Mouse (Mus musculus) liver, embryonic 13.5 days (tissue): ENCODE measurements around the gene Cenpm. TPM values are rescaled to one million over a fixed set of nuclear protein-coding genes. Genes with fewer than 3 reads are reported as not detected.

ENCODE experiments used
- ATAC-seq: fragments of 200-750 bp; cut with Nextera tagmentation; 2 replicates; pipeline ENCODE4 v1.8.0; 2017; ENCODE audit warnings: low read depth, mild to moderate bottlenecking, moderate number of reproducible peaks, moderate library complexity
- DNase-seq: peaks from one replicate; pipeline ENCODE4 v3.0.0; 2022
- H3K27ac ChIP-seq: fragments of 300-500 bp; sonication (generic); 2 replicates; pipeline ENCODE4 v1.5.1; 2015; ENCODE audit warnings: moderate library complexity, mild to moderate bottlenecking, inconsistent platforms
- H3K27me3 ChIP-seq: fragments of 300-500 bp; sonication (generic); 2 replicates; pipeline ENCODE4 v1.6.1; 2015; ENCODE audit warnings: mild to moderate bottlenecking, inconsistent platforms
- H3K36me3 ChIP-seq: fragments of 300-500 bp; sonication (generic); 2 replicates; pipeline ENCODE4 v1.6.1; 2015; ENCODE audit warnings: mild to moderate bottlenecking, inconsistent platforms
- H3K4me1 ChIP-seq: fragments of 300-500 bp; sonication (generic); replicated peaks from 2 replicates; pipeline ENCODE4 v1.6.1; 2015; ENCODE audit warnings: inconsistent platforms
- H3K4me2 ChIP-seq: fragments of 300-500 bp; sonication (generic); 2 replicates; pipeline ENCODE4 v1.6.1; 2015; ENCODE audit warnings: inconsistent platforms, mild to moderate bottlenecking, moderate library complexity
- H3K4me3 ChIP-seq: fragments of 300-500 bp; sonication (generic); replicated peaks from 2 replicates; pipeline ENCODE4 v1.5.1; 2015; ENCODE audit warnings: mild to moderate bottlenecking, inconsistent platforms
- H3K9ac ChIP-seq: fragments of 300-500 bp; sonication (generic); 2 replicates; pipeline ENCODE4 v1.6.1; 2015; ENCODE audit warnings: mild to moderate bottlenecking, inconsistent platforms
- H3K9me3 ChIP-seq: fragments of 300-500 bp; sonication (generic); replicated peaks from 2 replicates; pipeline ENCODE4 v1.6.1; 2016; ENCODE audit warnings: inconsistent platforms
- WGBS: fragments of 180-500 bp; shearing (Covaris S2); methylation state at CpG from one replicate; pipeline ENCODE4 v1.1.7; 2015; ENCODE audit not compliant: insufficient replicate concordance; 5-methylcytosine and 5-hydroxymethylcytosine counted together
- polyA plus RNA-seq: library from polyadenylated mRNA; unstranded; fragments of >200 nt; fragmentation: Nextera tagmentation; extraction: Ambion mirVana; gene quantifications from 2 replicates; pipeline ENCODE4 v1.2.1, GENCODE M21; 2015

Cenpm gene
- polyA plus RNA-seq: 41.7 and 45.6 TPM in 2 replicates

GRCm38 (mm10) chr15:82244115-82244804 is at the start of gene Cenpm:
Gene Cenpm (minus strand): TSS chr15:82244748.
- Histone ChIP-seq H3K9me3 (no peaks in the 10 kb centered on the region), H3K36me3 (peaks cover 15% of the 10 kb centered on the region; the same call in 1 of the 2 replicates), H3K4me2 (peak within 1 kb of the TSS; percentile 94), H3K9ac (peak within 1 kb of the TSS; percentile 80), H3K27ac (peak within 1 kb of the TSS; percentile 88), H3K4me1 (peaks cover 31% of the 10 kb centered on the region), H3K4me3 (peak within 1 kb of the TSS; percentile 73), H3K27me3 (no peaks in the 10 kb centered on the region)
- WGBS: under 1% methylated on average over 64 of the region's 65 CpGs
- peak; percentile 95 for ATAC-seq
- DNase-seq: peak; percentile 89

DNA sequence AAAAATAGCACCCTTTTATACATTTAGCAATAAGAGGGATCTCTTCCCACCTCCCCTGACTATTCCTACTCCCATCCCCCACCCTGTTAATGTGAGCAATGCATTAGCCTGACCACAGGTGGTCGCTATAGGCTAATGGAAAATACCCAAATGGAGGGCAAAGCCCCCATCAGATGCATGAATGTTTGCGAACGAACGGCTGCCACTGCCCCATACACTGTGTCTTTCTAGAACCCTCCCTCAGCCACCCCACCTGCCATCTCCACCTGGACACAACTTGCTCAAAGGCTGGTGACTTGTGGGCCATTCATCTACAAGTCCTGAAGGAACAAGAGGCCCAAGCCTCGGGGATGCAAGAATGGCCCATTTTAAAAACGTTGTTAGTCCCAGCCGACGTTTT is 49.5 kb upstream of the Cenpm start:
- Histone ChIP-seq H3K36me3 (no peaks in the 10 kb centered on the region), H3K4me2 (no peak overlapping the region), H3K4me1 (peaks cover 28% of the 10 kb centered on the region), H3K27ac (no peak overlapping the region), H3K27me3 (peaks cover 9% of the 10 kb centered on the region), H3K9me3 (no peaks in the 10 kb centered on the region), H3K9ac (no peak overlapping the region), H3K4me3 (no peak overlapping the region)
- DNase-seq: no peak
- WGBS: 49% methylated on average over 8 of the region's 8 CpGs
- ATAC-seq: no peak

DNA sequence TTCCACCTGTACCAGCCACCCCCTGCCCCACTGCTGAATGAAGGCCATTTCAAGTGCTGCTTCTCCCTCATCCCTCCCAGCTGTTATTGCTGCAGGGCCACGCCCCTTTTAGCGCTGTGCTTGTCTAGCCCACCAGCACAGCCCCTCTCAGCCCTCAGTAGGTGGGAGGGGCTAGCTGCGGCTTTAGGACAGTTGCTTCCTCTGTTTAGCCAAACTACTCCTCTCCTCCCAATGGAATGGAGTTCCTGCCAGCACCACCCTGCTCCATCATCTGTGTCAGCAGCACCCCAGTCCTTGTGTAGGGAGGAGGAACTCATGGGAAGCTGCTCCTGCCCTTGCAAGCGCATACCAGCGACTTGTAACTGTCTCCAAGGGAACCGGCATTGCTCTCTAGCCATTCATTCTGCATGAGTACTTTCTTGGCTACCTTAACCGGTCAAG is 48.7 kb upstream of the Cenpm start:
- peaks cover 24% of the 10 kb centered on the region for H3K4me1 ChIP-seq
- H3K27me3 ChIP-seq: peaks cover 7% of the 10 kb centered on the region
- H3K4me2 ChIP-seq: no peak overlapping the region
- whole genome bisulfite sequencing: 22% methylated on average over 7 of the region's 7 CpGs
- no peak overlapping the region for H3K27ac ChIP-seq
- no peak overlapping the region for H3K4me3 ChIP-seq
- no peak for DNase-seq
- no peaks in the 10 kb centered on the region for H3K36me3 ChIP-seq
- H3K9me3 ChIP-seq: no peaks in the 10 kb centered on the region
- no peak overlapping the region for H3K9ac ChIP-seq
- no peak for ATAC-seq

GRCm38 (mm10) chr15:82292851-82293250 is 48.3 kb upstream of the Cenpm start:
- Histone ChIP-seq H3K36me3 (no peaks in the 10 kb centered on the region), H3K27me3 (peaks cover 7% of the 10 kb centered on the region), H3K9me3 (no peaks in the 10 kb centered on the region), H3K9ac (no peak overlapping the region), H3K4me3 (no peak overlapping the region), H3K4me1 (peaks cover 24% of the 10 kb centered on the region), H3K27ac (no peak overlapping the region), H3K4me2 (no peak overlapping the region)
- WGBS: 35% methylated on average over 5 of the region's 5 CpGs
- ATAC-seq (no peak), DNase-seq (no peak)

DNA sequence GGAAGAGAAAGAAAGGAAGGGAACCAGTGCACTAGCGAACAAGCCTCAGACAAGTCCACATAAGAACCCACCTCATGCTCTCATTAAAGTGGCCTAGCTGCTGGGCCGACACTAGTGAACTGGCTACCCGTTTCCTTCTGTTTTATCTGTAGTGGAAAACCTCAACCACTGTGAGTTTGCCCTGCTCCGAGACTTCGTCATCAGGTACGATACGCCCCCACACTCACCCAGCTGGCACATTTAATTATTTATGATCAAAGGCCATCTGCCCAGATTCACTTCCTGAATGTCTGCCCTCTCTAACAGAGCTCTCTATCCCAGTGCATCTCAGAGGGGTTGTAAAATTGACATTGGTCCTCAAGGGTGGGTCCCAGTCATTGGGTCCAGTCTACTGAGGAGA is 45.7 kb upstream of the Cenpm start:
- no peak overlapping the region for H3K9ac ChIP-seq
- ATAC-seq: no peak
- peaks cover 10% of the 10 kb centered on the region for H3K27me3 ChIP-seq
- no peaks in the 10 kb centered on the region for H3K9me3 ChIP-seq
- no peak overlapping the region for H3K27ac ChIP-seq
- WGBS: 70% methylated on average over 7 of the region's 7 CpGs
- H3K4me1 ChIP-seq: peaks cover 31% of the 10 kb centered on the region
- DNase-seq: no peak
- no peak overlapping the region for H3K4me2 ChIP-seq
- H3K4me3 ChIP-seq: no peak overlapping the region
- H3K36me3 ChIP-seq: no peaks in the 10 kb centered on the region

GRCm38 (mm10) chr15:82286157-82286556 is 41.6 kb upstream of the Cenpm start:
- ATAC-seq (peak; percentile 71), DNase-seq (peak; percentile 45)
- Histone ChIP-seq H3K27me3 (peaks cover 3% of the 10 kb centered on the region; the same call in 1 of the 2 replicates), H3K4me1 (peaks cover 12% of the 10 kb centered on the region), H3K4me3 (no peak overlapping the region), H3K36me3 (no peaks in the 10 kb centered on the region), H3K9ac (no peak overlapping the region), H3K9me3 (no peaks in the 10 kb centered on the region), H3K27ac (no peak overlapping the region), H3K4me2 (peak overlapping the region; percentile 23)
- 29% methylated on average over 12 of the region's 12 CpGs for WGBS

- no peak for ATAC-seq
- Histone ChIP-seq H3K4me1 (peaks cover 2% of the 10 kb centered on the region), H3K4me3 (no peak overlapping the region), H3K4me2 (no peak overlapping the region), H3K27me3 (peaks cover 32% of the 10 kb centered on the region), H3K9ac (no peak overlapping the region), H3K9me3 (no peaks in the 10 kb centered on the region), H3K36me3 (no peaks in the 10 kb centered on the region), H3K27ac (no peak overlapping the region)
- 57% methylated on average over 4 of the region's 4 CpGs for WGBS
- DNase-seq: no peak
Measured at GRCm38 (mm10) chr15:82280638-82281037, 36.1 kb upstream of the Cenpm start.

- Histone ChIP-seq H3K4me2 (no peak overlapping the region), H3K27ac (no peak overlapping the region), H3K36me3 (no peaks in the 10 kb centered on the region), H3K9ac (no peak overlapping the region), H3K27me3 (peaks cover 59% of the 10 kb centered on the region), H3K9me3 (no peaks in the 10 kb centered on the region), H3K4me1 (peaks cover 10% of the 10 kb centered on the region), H3K4me3 (no peak overlapping the region)
- WGBS: 24% methylated on average over 5 of the region's 5 CpGs
- DNase-seq: no peak
- no peak for ATAC-seq
Measured at GRCm38 (mm10) chr15:82277591-82277990, 33.0 kb upstream of the Cenpm start.

DNA sequence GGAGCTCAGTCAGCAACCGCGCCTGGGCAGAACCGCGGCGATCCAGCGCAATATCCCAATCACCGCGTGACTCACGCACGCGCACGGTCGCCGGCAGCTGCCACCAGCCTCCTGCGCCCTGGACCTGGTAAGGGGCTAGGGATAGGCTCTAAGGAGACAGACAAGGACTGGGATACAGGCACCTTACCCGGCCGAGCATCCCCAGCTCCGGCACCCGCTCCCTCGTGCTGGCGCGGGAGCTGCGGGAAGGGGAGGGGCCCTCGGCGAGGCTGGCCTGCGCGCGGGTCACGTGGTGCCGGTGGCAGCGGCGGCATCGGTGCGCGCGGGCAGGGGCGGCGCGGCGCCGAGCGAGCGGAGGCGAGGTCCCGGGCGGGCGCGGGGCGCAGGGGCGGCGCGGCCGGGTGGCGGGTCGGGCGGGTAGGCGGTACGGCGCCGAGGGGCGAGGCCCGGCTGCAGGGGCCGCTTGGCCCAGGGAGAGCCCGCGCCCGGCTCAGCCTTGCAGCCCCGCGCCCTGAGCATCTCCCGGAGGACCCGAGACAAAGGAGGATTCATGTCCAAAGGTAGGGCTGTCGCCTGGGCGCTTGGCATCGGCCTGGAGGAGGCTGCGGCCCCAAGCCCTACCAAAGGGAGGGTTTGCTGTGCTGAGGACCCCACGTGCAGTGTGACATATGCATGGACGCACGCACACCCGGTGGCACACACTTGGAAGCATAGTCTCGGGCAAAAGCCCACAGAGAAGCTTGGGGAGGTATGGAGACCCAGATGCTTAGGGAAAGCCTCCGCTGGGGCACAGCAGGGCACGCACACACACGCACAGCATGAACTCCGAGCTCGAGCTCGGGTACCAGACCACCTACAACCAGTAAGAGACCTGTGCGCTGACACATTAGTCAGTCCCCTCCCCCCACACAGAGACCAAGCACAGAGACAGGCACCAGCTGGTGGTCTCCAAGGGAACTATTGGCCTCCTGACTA is 30.7 kb upstream of the Cenpm start:
- Histone ChIP-seq H3K4me3 (peak overlapping the region; percentile 51), H3K4me1 (peaks cover 18% of the 10 kb centered on the region), H3K27ac (no peak overlapping the region), H3K9ac (no peak overlapping the region), H3K9me3 (no peaks in the 10 kb centered on the region), H3K36me3 (no peaks in the 10 kb centered on the region), H3K4me2 (peak overlapping the region; percentile 67), H3K27me3 (peaks cover 72% of the 10 kb centered on the region)
- ATAC-seq (no peak), DNase-seq (no peak)
- WGBS: 1% methylated on average over 86 of the region's 86 CpGs

- WGBS: 30% methylated on average over 6 of the region's 6 CpGs
- no peak within 1 kb of the TSS for H3K9ac ChIP-seq
- H3K36me3 ChIP-seq: no peaks in the 10 kb centered on the region
- H3K27me3 ChIP-seq: peaks cover 72% of the 10 kb centered on the region
- no peaks in the 10 kb centered on the region for H3K9me3 ChIP-seq
- ATAC-seq (no peak), DNase-seq (no peak)
- H3K27ac ChIP-seq: no peak within 1 kb of the TSS
- peak within 1 kb of the TSS; percentile 51 for H3K4me3 ChIP-seq
- H3K4me2 ChIP-seq: peak within 1 kb of the TSS; percentile 67
- peaks cover 18% of the 10 kb centered on the region for H3K4me1 ChIP-seq
Measured at GRCm38 (mm10) chr15:82274593-82274926, 30.0 kb upstream of the Cenpm start, which contains the start of gene Sept3. Gene Sept3 (plus strand): TSS chr15:82274893.

DNA sequence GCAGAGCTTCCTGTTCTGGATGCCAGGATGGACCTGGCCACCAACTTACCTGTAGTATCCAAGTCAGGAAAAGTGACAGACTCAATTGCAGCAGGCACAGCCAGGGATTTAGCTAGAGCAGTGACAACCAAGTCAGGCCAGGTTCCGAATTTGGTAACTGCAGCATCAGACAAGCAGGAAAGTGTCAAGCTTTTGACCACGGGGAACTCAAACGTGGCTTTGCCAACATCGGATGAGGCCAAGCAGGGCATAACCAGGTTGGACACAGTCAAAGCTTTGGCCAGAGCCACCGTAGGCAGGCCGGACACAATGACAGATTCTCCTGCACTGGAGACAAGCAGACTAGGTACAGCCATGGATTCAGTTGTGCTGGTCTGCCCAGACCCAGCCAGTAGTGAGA is 27.7 kb upstream of the Cenpm start:
- H3K9ac ChIP-seq: no peak overlapping the region
- H3K27me3 ChIP-seq: peaks cover 59% of the 10 kb centered on the region
- DNase-seq (no peak), ATAC-seq (no peak)
- no peak overlapping the region for H3K4me3 ChIP-seq
- H3K27ac ChIP-seq: no peak overlapping the region
- 63% methylated on average over 6 of the region's 6 CpGs for WGBS
- no peak overlapping the region for H3K4me2 ChIP-seq
- no peaks in the 10 kb centered on the region for H3K9me3 ChIP-seq
- peaks cover 18% of the 10 kb centered on the region for H3K4me1 ChIP-seq
- H3K36me3 ChIP-seq: no peaks in the 10 kb centered on the region
